Mouse (Mus musculus) ES-E14 (cell line): ENCODE measurements around the gene Olfr787. TPM values are rescaled to one million over a fixed set of nuclear protein-coding genes. Genes with fewer than 3 reads are reported as not detected.

Source experiments
- DNase-seq: peaks from one replicate; pipeline ENCODE4 v3.0.0-alpha.2; 2013; ENCODE audit warnings: low read depth, low spot score
- H3K27ac ChIP-seq: 2 replicates; pipeline ENCODE4 v1.5.1; 2012; ENCODE audit warnings: low read depth, mild to moderate bottlenecking, low read length, moderate library complexity, mixed read lengths; ENCODE audit not compliant: poor library complexity, insufficient read depth, severe bottlenecking
- H3K36me3 ChIP-seq: 2 replicates; pipeline ENCODE4 v1.6.1; 2012; ENCODE audit warnings: mild to moderate bottlenecking, low read length, moderate library complexity, mixed read lengths; ENCODE audit not compliant: control insufficient read depth, poor library complexity, insufficient read depth, severe bottlenecking
- H3K4me1 ChIP-seq, 2 experiments: fragments of 150-350 bp in 1 of 2; sonication (generic) in 1 of 2; 2 replicates each; pipeline ENCODE4 v1.6.1; 2012; ENCODE audit warnings: low read length in 2 of 2, mild to moderate bottlenecking in 1 of 2, mixed read lengths in 1 of 2; ENCODE audit not compliant: control insufficient read depth in 2 of 2, insufficient read depth in 2 of 2, poor library complexity in 1 of 2
- H3K4me3 ChIP-seq, 2 experiments: fragments of 150-350 bp in 1 of 2; sonication (generic) in 1 of 2; 2 replicates each; pipeline ENCODE4 v1.5.1; 2012; ENCODE audit warnings: low read length in 2 of 2, low read depth in 1 of 2, mild to moderate bottlenecking in 1 of 2, mixed read lengths in 1 of 2; ENCODE audit not compliant: insufficient read depth in 1 of 2, poor library complexity in 1 of 2, severe bottlenecking in 1 of 2
- H3K9ac ChIP-seq: 2 replicates; pipeline ENCODE4 v1.6.1; 2012; ENCODE audit warnings: low read depth, mild to moderate bottlenecking, low read length, mixed read lengths; ENCODE audit not compliant: poor library complexity, insufficient read depth, severe bottlenecking
- H3K9me3 ChIP-seq: fragments of 150-350 bp; sonication (generic); 2 replicates; pipeline ENCODE4 v1.6.1; 2012; ENCODE audit warnings: low read depth, mild to moderate bottlenecking, low read length; ENCODE audit not compliant: control insufficient read depth, insufficient read depth
- CHD2 ChIP-seq: IDR thresholded peaks from 2 replicates; pipeline ENCODE4 v1.6.1; 2014; ENCODE audit warnings: mild to moderate bottlenecking, low read depth, low read length, inconsistent platforms
- HCFC1 ChIP-seq: IDR thresholded peaks from 2 replicates; pipeline ENCODE4 v1.6.1; 2012; ENCODE audit warnings: low read length, inconsistent platforms, borderline replicate concordance; ENCODE audit not compliant: insufficient read depth
- MAFK ChIP-seq: IDR thresholded peaks from 2 replicates; pipeline ENCODE4 v1.6.1; 2014; ENCODE audit warnings: mild to moderate bottlenecking, low read depth, low read length, inconsistent platforms; ENCODE audit not compliant: insufficient read depth
- ZC3H11A ChIP-seq: IDR thresholded peaks from 2 replicates; pipeline ENCODE4 v1.6.1; 2012; ENCODE audit warnings: low read depth, mild to moderate bottlenecking, inconsistent platforms, low read length, borderline replicate concordance
- ZNF384 ChIP-seq: IDR thresholded peaks from 2 replicates; pipeline ENCODE4 v1.6.1; 2012; ENCODE audit warnings: low read depth, low read length, inconsistent platforms
- in situ Hi-C, 2 experiments: fragments of 600-800 bp; cut with MboI; formaldehyde crosslinking; loops; one replicate each; pipeline ENCODE4 v1.15.1; 2025; ENCODE audit warnings: low sequenced_read_pairs in 2 of 2, inconsistent platforms in 1 of 2; ENCODE audit not compliant: unreplicated experiment in 2 of 2
- total RNA-seq: library from RNA; depleted of rRNA; stranded (reverse); fragments of 300-350 nt; gene quantifications from 2 replicates; pipeline ENCODE4 v1.2.3, GENCODE M21; 2012; rRNA removed

Olfr787 gene
- total RNA-seq, 1 experiment = 0.62 TPM

DNA sequence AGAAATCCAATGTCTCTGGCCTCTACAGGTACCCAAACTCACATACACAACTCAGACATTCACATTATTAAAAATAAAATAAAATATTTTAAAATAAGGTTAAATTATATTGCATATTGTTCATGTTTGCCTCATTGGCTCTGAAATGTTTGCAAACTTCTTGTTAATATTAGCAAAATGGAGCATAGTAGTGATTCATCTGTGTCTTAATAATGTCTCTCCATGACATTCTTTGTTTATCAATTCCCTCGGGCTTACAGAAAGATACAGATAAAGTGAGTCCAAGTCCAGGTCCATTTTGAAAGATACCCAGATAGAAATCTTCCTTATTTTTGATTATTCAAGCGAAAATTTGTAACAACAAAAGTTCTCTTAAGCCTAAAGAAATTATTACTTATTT, 22.8 kb downstream of the Olfr787 start, which contains the start of gene Olfr789:
Olfr789 (plus strand) TSS at position 301 of the 400 bp plus-strand sequence.
- DNase-seq = no peak
- Histone ChIP-seq H3K4me3 (no peak within 1 kb of the TSS), H3K4me1 (no peaks in the 10 kb centered on the region), H3K36me3 (no peaks in the 10 kb centered on the region), H3K9ac (no peak within 1 kb of the TSS), H3K27ac (no peak within 1 kb of the TSS), H3K9me3 (no peaks in the 10 kb centered on the region)
- in situ Hi-C loops = no loop called here
- TF ChIP-seq HCFC1 (no peak), ZC3H11A (no peak), MAFK (no peak), ZNF384 (no peak), CHD2 (no peak)

GRCm38 (mm10) chr10:129490101-129490500, 28.4 kb downstream of the Olfr787 start:
- no peak overlapping the region for H3K4me3 ChIP-seq
- no peaks in the 10 kb centered on the region for H3K36me3 ChIP-seq
- no peak overlapping the region for H3K27ac ChIP-seq
- DNase-seq = no peak
- no peak for TF ChIP-seq ZC3H11A
- no peak for TF ChIP-seq CHD2
- no peak for TF ChIP-seq HCFC1
- TF ChIP-seq MAFK = no peak
- TF ChIP-seq ZNF384 = no peak
- no peaks in the 10 kb centered on the region for H3K4me1 ChIP-seq
- no peak overlapping the region for H3K9ac ChIP-seq
- in situ Hi-C loops = no loop called here
- no peaks in the 10 kb centered on the region for H3K9me3 ChIP-seq

DNA sequence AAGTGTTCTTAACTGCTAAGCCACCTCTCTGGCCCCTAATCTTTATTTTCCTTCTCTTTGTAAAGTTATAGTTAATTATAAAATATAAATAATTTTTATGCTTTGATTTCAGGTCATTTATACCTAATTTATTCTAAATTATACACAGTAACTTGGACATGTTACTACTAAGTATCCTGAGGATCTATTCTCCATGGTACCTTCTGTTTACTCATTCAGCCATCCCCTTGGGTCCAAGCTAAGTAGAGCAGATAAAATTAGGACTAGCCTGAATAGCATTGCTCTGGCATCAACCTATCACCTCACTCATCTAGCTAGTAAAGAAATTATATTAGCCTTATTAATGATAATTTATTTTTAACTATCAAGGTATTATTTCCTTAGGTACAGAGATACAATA, 36.5 kb downstream of the Olfr787 start, which contains the start of gene Olfr790:
Olfr790 (plus strand) TSS at position 301 of the 400 bp plus-strand sequence.
- no peak for TF ChIP-seq CHD2
- no peak for TF ChIP-seq ZC3H11A
- TF ChIP-seq ZNF384 = no peak
- TF ChIP-seq HCFC1 = no peak
- TF ChIP-seq MAFK = no peak
- H3K9ac ChIP-seq = no peak within 1 kb of the TSS
- DNase-seq = no peak
- in situ Hi-C loops = no loop called here
- no peaks in the 10 kb centered on the region for H3K9me3 ChIP-seq
- no peaks in the 10 kb centered on the region for H3K36me3 ChIP-seq
- no peak within 1 kb of the TSS for H3K27ac ChIP-seq
- H3K4me3 ChIP-seq = no peak within 1 kb of the TSS
- no peaks in the 10 kb centered on the region for H3K4me1 ChIP-seq

Other genes starting within 250 kb of the Olfr787 start
- gene Olfr774, start 225.7 kb upstream of the Olfr787 start, total RNA-seq = not detected in 2 replicates
- not detected in 2 replicates for gene Olfr775, start 213.4 kb upstream of the Olfr787 start, total RNA-seq
- gene Olfr776, start 202.7 kb upstream of the Olfr787 start, total RNA-seq = not detected in 2 replicates
- gene Olfr777, start 190.4 kb upstream of the Olfr787 start, total RNA-seq = not detected in 2 replicates
- not detected in 2 replicates for gene Olfr780, start 143.7 kb upstream of the Olfr787 start, total RNA-seq
- not detected in 2 replicates for gene Olfr781, start 133.0 kb upstream of the Olfr787 start, total RNA-seq
- not detected in 2 replicates for gene Olfr782, start 113.0 kb upstream of the Olfr787 start, total RNA-seq
- 0.21 and 0.22 TPM in 2 replicates for gene Olfr784, start 77.8 kb upstream of the Olfr787 start, total RNA-seq
- gene Olfr785, start 56.4 kb upstream of the Olfr787 start, total RNA-seq = not detected in 2 replicates
- not detected in 2 replicates for gene Olfr786, start 34.6 kb upstream of the Olfr787 start, total RNA-seq
- gene Olfr788, start 9.1 kb downstream of the Olfr787 start, total RNA-seq = 0.05 TPM in 1 of 2 replicates, not detected in the other
- not detected in 2 replicates for gene Olfr789, start 22.9 kb downstream of the Olfr787 start, total RNA-seq
- gene Olfr790, start 36.6 kb downstream of the Olfr787 start, total RNA-seq = not detected in 2 replicates
- gene Olfr791, start 59.9 kb downstream of the Olfr787 start, total RNA-seq = not detected in 2 replicates
- not detected in 2 replicates for gene Olfr792, start 77.3 kb downstream of the Olfr787 start, total RNA-seq
- not detected in 2 replicates for gene Olfr794, start 105.8 kb downstream of the Olfr787 start, total RNA-seq
- not detected in 2 replicates for gene Olfr796, start 150.7 kb downstream of the Olfr787 start, total RNA-seq
- not detected in 2 replicates for gene Olfr798, start 166.1 kb downstream of the Olfr787 start, total RNA-seq
- gene Olfr799, start 175.6 kb downstream of the Olfr787 start, total RNA-seq = not detected in 2 replicates
- gene Olfr800, start 195.8 kb downstream of the Olfr787 start, total RNA-seq = not detected in 2 replicates
- gene Olfr801, start 212.0 kb downstream of the Olfr787 start, total RNA-seq = not detected in 2 replicates
- not detected in 2 replicates for gene Olfr802, start 226.3 kb downstream of the Olfr787 start, total RNA-seq
- not detected in 2 replicates for gene Olfr803, start 232.4 kb downstream of the Olfr787 start, total RNA-seq
- gene Olfr804, start 241.3 kb downstream of the Olfr787 start, total RNA-seq = not detected in 2 replicates